Mouse (Mus musculus) effector memory CD4-positive, alpha-beta T cell, adult 5 months (primary cell): ENCODE results near the gene Tmed11. TPM values are rescaled to one million over a fixed set of nuclear protein-coding genes. Genes with fewer than 3 reads are reported as not detected.

ENCODE experiments used
- polyA plus RNA-seq: library from polyadenylated mRNA; unstranded; fragments of 100-300 nt; shearing (Covaris generic); gene quantifications from one replicate; pipeline ENCODE4 v1.2.1, GENCODE M21; 2017

Gene Tmed11
- polyA plus RNA-seq: not detected

DNA sequence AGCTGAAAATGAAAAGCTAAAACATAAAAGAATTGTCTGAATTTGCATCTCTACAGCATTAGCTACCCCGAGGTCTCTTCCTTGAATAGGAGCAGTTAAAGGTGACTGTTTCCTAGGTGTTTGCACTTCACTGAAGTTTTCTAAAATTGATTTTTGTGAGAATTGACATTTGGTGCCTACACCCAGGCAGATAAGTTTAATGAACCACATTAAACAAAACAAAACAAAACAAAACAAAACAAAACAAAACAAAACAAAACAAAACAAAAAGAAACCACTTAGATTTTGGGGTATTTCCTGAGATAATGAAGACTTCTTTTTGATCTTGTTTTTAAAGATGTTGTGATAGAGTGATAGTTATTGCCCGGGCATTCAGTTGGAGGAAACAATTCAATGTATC lies at the start of gene Tmed11:
Tmed11 (minus strand) TSS at position 101 of the 400 bp plus-strand sequence.

DNA sequence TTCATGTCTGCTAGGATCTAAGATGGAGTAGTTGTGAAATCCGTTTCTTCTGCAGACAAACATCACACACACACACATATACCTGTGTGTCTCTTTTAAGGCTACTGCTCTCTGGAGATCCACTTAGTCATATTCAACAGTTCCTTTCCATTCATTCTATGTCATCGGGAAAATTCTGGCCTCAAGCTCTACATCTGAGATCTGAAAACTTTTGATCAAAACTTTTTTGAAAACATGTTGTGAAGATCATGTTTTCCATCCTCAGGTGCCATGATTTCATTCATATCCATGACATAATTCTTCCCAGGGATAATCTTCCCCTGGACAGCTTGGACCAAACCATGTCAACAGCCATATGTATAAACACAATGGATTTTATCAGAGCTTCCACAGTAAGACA lies 13.6 kb upstream of the Tmed11 start, which contains the start of gene Vmn2r8:
Vmn2r8 (minus strand) TSS at position 101 of the 400 bp plus-strand sequence.

DNA sequence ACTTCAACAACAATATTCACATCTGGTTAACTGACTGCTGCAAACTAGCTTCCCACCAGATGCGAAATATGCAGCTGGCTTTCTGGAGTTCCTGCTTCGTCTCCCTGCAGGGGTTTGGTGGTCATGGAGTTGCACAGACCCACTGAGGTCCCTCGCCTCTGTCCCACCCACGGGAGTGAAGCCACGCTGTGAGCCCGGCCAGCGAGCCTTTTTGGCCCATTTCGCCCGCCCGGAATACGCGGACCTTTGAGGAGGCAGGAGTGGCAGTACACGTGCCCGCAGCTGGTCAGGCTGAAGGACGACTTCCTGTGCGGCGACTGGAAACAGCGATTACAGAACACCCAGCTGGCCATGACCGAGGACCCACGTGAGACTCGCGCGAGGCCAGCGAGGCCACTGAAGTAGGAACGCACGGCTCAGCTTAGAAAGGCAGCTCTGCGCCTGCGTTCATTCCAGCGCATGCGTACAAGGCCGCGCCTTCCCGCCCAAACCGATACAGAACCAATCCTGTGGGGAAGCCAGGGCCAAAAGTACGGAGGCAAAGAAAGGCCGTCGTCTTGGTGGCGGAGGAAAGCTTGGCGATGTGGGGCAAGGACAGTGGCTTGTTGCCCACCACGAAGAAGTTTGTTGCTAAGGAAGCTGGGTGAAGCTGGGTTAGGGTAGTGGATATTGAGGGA lies 20.4 kb downstream of the Tmed11 start, which contains the start of gene Rnf212:
Rnf212 (minus strand) TSS at position 353 of the 677 bp plus-strand sequence.

Other genes with a start within 250 kb of the Tmed11 start
- gene Cplx1, start 245.3 kb downstream of the Tmed11 start, polyA plus RNA-seq: not detected
- gene Gak, start 165.6 kb downstream of the Tmed11 start, polyA plus RNA-seq: 176 TPM
- 25.9 TPM for gene Tmem175, start 165.6 kb downstream of the Tmed11 start, polyA plus RNA-seq
- gene Idua, start 135.0 kb downstream of the Tmed11 start, polyA plus RNA-seq: 29.0 TPM
- gene Dgkq, start 125.7 kb downstream of the Tmed11 start, polyA plus RNA-seq: 20.1 TPM
- 0.10 TPM for gene Slc26a1, start 119.8 kb downstream of the Tmed11 start, polyA plus RNA-seq
- 4.8 TPM for gene Fgfrl1, start 103.0 kb downstream of the Tmed11 start, polyA plus RNA-seq
- gene Rnf212, start 20.4 kb downstream of the Tmed11 start, polyA plus RNA-seq: not detected
- not detected for gene Vmn2r8, start 13.5 kb upstream of the Tmed11 start, polyA plus RNA-seq
- 0.06 TPM for gene Vmn2r9, start 57.2 kb upstream of the Tmed11 start, polyA plus RNA-seq
- gene Vmn2r10, start 211.2 kb upstream of the Tmed11 start, polyA plus RNA-seq: not detected